Mouse (Mus musculus): ENCODE measurements around the gene BC049715.

DNA sequence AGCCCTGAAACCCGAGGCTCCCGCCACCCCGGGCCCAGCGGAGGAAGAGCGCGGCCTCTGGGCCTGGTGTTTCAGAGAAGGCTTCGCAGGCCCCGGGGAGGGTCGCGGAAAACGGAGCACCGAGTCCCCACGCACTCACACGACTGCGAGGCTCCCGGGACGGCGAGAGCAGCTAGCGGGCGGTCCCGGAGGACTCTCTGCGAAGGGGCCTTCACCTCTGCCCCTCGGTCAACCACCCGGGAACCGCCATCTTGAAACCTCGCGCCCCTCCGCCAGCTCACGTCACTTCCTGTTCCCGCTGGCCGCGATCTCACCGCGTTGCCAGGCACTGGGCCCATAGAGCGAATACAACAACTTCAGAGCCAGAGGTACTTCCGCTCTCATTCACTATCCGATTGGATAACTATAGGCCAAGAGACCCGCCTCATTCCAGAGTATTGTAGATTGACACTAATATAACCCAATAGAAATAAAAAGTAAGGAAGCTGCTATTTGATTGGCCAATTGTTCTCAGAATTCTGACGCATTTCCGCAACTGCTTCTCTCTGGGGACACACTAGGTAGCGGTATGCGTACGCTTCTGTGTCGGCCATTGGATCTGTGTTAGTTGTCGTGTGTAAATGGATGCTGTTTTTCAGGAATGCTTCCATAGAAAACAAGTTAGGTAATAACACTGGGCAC is 595 bp downstream of the BC049715 start, which contains the start of gene Wbp11:
- TF ChIP-seq CTCF (IDR thresholded peaks at IDR 0.05) (peak; percentile 53), POLR2A (IDR thresholded peaks at IDR 0.05; ENCODE audit: insufficient read depth, low read depth, low read length) (peak; percentile 95)
